Mouse (Mus musculus) kidney, postnatal 10 days (tissue): ENCODE measurements around the gene Prkag2.
A peak's percentile ranks its signal among the peaks of the same experiment; 100 is the strongest.
"Not testable (repeated sequence)": the region's sequence is repeated elsewhere in the genome, so short reads cannot be mapped to it uniquely, and the experiment has no call there.

Source experiments
- DNase-seq: peaks from one replicate; pipeline ENCODE4 v3.0.0; 2021; ENCODE audit warnings: mixed read lengths

Prkag2 gene

DNA sequence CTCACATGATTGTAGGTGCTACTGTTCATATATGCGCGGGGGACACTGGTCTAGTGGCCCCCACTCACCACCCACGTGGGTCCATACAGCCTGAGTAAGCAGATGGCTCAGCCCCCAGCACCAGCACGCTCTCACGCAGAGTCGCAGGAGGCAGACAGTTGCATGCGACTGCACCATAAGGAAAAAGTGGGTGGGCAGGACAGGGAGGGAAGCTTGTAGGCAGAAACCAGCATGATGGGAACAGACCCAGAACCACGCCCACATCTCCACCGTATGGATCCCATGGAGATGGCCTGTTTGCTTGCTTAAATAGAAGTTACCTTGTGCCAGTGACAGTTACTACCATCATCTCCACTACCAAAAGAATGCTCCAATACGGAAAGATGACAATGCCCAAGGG, 15.3 kb downstream of the Prkag2 start:
- no peak for DNase-seq

DNA sequence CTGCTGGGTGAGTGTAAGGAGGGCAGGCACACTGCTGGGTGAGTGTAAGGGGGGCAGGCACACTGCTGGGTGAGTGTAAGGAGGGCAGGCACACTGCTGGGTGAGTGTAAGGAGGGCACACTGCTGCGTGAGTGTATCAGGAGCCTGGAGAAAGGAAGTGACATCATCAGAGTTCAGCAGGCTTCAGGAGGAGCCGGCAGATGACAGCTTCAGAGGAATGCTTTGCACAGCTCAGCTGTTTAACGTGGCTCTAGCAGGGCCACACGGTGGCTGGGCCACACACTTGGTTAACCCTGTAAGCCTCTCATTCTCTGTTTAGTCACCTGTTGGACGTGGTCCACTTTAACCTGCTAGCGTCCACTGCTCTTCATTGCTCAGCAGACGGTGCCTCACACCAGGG, 16.6 kb downstream of the Prkag2 start:
- no peak for DNase-seq

DNA sequence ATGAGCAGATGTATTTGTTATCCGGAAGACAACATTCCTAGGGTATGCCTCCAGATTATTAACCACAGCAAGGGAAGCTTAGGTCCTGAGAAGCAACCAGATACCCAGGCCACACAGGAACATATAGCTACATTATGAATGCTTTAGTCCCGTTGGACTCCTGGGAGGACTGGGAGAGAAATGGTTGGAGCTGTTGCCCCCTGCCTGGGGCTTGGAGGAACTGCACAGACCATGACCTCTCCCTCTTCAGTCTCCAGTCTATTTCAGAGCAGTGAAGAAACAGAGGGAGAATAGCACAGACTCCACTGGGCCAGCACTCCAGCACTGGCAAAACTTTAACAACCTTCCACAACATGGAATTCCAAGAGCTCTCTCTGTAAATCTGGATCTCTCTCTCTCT, 17.9 kb downstream of the Prkag2 start:
- DNase-seq = peak; percentile 66

DNA sequence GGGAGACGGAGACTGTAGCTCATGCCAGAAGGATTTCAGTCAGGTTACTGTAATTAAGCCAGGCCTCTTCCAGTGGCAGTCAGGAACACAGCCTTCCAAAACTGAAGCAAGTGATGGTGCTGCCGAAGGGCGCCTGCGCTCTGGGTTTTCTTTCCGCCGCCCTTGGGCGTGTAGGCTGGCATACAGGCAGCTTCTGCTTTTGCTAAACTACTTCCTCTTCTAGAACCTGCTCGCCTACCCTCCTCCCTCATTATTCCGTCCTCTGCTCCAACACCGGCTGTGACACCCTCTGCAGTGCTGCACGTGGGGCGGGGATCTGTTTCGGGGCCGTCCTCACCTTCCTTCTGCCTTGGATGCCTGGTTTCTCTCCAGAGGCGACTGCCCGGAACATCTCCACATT, 18.9 kb downstream of the Prkag2 start:
- DNase-seq = no peak

DNA sequence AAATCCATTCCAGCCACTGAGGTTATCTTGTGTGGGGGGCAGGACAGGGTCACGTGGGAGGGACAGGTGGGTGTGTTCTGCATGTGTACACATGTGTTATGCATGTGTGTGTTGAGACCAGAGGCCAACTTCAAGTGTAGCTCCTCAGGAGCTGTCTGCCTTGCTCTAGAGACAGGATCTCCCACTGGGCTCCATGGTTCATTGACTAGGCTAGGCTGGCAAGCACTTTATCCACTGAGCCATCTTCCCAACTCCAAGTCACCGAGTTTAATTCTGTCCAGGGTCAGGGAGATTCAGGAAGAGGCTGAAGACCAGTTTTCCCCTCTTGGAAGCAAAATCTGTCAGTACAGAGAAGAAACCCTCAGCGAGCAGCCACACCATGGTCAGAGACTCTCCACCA, 19.4 kb downstream of the Prkag2 start:
- DNase-seq = no peak

DNA sequence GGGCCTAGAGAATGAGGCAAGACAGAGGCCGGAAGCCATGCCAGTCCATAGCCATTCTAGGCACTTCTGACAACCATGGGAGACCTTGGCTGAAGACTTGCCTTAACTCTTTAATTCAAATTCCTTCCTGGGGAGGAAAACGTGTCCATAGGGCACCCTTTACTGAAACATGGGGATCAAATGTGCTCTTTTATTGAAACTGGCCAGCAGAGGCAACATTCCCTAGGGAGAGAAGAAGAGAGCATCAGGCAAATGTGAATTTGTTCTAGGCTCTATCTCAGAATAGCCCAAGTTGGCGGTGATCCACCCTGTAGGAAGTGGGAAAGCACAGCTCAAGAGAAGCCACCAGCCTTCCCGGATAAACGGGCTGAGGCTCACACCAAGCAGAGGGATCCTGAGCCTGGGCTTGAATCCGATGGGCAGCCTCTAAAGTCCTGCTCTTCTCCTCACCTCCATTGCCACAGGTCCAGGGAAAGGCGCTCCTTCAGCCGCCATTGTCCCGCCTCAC, 19.9 kb downstream of the Prkag2 start:
- DNase-seq = no peak

DNA sequence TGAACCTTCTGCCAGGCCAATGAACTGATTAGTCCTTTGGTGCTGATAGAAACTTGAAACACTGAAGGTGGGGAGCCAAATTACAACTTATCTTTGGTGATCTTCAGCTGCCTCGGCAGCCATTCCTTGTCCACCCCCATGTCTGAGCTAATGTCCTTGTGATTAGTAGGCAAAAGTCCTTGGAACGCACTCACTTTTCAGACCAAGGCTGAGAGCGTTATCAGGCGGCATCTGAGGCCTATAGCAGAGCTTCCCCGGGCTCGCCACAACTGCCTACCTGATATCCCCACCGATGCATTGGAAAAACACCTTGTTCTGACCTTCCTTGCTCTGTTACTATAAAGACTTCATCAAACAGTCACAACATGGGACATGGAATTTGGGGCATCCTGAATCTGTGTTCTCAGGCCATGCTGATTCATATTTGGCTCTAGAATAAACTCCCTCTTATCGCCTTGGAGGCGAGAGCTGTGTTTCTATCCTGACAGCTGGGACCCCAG, 20.6 kb downstream of the Prkag2 start:
- DNase-seq = no peak

DNA sequence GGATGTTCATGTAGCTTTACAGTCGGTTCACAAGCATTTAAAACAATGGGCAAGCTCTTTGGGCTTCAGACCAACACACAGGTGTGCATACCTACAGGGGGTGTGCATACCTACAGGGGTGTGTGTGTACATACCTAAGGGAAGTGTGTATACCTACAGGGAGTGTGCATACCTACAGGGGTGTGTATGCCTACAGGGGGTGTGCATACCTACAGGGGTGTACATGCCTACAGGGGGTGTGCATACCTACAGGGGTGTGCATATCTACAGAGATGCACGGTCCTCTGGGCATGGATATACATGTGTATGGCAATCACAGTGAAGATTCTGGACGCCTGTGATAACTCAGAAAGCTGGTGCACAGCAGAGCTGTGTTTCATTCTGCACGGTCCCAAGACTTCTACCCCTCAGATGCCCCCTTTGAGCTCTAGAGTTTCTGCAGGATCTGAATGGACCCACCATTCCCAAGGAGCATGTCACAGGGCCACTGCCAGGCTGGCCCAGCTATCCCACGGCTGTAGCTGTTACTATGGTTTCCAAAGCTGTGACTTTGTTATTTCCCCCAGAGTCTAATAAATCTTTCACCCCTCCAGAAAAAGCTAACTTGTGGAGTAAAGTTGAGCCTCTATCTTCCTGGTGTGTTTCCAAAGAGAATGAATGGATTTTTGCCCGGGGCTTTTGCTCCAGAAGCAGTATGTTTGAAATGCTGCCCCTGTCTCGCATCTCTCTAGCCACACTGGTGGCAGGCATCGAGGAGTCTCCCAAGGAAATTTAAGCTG, 22.4 kb downstream of the Prkag2 start:
- peak; percentile 37 for DNase-seq

DNA sequence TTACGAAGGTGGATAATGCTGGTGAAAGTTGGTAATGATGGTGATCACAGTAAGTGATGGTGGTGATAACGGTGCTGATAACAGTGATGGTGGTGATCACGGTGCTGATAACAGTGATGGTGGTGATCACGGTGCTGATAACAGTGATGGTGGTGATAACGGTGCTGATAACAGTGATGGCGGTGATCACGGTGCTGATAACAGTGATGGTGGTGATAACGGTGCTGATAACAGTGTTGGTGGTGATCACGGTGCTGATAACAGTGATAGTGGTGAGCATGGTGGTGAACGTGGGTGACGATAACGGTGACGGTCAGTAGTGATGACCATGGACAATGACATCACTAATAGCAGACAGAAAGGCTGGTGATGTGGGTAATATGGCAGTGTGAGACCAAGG, 23.2 kb downstream of the Prkag2 start:
- DNase-seq = not testable (repeated sequence)

DNA sequence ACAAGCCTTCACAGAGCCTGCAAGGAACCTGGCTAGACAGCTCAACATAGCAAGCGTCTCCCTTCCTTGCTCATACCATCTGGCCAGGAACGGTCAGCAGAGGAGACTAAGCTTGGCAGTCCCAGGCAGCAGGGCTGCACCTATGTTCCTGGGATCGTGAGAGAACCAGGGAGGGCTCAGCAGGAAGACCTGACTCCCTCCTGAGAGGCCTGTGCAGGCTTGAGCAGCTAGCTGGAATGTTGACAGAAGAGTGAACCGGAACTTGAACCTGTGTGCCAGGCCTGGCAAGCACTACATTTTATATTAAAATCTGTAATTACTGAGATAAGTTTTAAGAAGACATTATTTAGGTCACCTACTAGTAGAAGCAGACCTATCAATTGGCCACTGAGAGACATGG, 24.8 kb downstream of the Prkag2 start:
- DNase-seq = peak; percentile 45

DNA sequence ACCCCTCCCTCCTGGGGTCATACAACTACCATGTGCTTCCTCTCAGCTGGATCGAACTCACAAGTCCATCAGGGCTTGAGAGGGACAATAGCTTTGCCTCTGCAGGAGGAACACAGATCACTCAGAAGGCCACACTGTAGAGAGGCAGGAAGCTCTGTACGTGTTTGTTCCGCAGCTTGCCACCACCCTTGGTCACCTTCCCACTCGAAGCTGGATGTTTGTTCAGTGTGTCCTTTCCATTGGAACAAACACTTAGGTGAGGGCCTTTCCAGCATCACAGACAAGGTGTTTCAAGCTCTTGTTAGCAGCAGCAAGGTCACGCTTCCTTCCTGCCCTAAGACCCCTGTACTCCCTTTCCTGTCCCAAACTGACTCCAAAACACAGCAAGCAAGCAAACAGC, 30.6 kb downstream of the Prkag2 start:
- no peak for DNase-seq

DNA sequence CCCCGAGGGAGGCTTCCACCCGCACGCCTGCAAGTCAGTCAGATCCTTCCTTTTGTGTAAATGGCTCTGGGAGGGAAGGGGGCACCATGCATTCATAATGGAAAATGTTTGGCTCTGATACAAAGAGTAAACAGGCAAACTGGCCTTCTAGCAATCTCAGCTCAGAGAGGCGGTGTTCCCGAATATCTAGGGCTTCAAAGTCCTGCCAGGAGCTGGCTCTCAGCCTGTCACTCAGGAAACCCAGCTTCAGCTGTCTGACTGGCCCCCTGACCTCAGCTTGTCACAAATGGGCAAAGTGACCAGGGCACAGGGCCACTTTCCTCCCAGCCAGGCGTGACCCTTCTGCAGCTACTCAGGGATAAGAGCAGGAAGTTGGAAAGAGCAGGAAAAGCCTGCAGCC, 33.3 kb downstream of the Prkag2 start:
- peak; percentile 81 for DNase-seq

DNA sequence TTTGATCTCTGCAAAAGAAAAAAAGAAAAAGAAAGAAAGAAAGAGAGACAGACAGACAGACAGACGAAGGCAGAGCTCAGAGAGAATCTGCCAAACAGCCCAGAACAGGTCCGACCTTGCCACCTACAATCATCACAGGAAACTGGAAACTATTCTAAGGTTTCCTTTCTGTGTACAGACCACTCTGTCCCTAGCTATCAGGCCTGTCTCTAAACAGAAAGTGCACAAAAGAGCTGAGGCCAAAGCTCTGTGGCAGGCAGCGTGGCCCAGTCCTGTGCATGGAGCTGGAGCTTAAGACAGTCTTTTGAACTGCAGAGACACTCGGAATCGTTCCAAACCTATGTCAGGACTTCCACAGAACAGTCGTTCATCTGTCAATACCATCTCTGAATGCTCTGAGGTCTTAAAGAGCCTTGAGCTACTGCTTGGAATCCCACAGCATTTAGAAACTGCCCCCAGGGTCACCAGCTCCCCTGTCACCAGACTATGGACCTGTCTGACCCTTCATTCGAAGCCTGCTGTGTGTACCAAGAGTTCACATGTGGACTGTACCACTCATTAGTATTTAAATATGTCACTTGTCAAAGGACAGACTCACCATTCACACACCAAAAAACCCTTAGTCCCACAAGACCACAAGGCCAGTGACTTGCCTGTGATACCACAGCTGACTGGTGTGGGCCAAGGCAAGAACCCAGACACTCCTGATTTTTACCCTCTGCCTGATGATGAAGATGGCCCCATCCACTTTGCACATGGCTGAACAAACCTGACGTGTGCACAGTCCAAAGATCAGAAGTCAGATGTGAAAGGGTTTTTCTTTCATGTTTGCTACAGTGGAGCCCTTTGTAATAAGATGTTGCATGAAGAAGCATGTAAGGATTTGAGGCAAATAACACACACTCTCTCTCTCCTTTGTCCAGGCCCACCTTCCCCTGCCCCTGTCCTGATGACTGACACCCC, 35.9 kb downstream of the Prkag2 start:
- DNase-seq = no peak

DNA sequence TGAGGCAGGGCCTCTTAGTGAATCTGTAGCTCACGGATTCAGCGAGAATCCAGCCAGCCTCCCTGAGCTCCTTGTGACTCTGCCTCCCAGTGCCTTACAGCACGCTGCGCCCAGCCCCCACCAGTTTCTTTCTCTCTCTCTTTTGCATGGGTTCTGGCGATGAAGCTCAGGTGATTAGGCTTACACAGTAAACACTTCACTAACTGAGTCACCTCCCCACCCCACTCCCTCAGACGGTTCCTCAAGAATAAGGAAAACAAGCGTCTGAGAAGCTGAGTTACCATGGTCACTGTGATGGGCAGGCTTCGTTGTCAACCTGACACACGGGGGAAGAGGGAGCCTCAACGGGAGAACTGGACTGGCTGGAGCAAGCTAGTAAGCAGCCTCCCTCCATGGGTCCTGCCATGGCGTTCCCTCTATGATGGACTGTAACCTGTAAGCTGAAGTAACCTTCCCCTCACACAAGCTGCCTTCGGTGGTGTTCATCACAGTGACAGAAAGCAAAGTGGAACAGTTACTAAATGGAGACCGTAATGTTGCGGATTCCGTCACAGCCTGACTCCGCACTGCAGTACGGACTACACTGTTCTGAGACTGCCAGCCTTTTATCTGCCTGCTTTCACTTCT, 37.8 kb downstream of the Prkag2 start:
- DNase-seq = no peak

DNA sequence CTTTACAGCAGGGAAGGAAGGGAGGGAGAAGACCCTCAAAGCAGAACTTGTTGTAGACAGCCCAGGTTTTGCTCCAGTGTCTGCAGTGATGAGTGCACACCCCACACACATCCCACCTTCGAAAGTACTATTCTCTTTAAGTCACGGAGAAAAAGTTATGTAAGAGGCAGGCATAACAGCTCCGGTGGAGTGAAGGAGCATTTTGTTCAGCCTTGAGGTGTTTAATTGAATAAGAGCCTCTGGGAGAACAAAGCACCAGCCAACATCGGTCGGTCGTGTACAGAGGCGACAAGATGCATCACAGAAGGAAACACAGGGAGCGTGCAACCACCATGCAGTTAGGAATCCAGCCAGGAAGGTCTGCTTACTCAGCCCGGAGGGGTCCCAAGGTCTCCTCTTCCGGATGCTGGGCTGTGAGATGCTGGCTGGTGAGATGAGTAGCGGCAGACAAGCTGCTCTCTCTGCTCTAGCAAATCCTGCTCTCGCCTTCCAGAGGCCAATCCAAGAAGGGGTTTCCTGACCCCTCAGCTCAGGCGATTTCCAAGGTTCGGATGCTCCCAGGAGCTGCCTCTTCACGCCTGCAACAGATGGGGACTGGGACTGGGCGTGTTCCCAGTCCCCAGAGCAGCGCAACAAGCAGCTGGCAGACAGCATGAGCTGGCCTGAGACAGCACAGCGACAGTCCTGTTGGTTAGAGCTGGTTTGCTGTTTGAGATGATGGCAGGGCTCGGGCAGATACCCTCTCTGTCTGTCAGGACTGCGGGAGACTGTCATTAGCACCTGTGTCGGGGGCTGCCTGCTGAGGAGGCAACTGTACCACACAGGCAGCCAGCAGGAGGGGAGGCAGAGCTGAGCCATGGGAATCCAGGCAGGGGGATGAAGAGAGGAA, 41.3 kb downstream of the Prkag2 start:
- DNase-seq = peak; percentile 61

DNA sequence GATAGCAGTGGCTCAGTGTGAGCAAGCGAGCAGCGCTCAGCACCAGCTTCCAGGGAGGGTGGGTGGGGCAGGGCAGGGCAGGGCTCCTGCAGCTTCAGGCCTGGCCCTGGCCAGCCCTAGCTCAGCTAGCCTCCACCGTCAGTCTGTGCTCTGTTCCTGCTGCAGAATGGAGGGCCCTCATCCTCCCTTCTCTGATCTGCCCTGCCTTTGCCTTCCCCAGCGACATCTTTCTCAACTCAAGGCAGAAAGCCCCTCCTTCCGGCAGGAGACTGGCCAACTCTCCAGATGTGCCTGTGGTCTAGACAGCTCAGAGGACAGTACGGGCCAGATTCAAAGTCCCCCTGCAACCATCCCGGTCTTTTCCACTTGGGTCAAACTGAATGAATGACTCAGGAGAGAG, 42.0 kb downstream of the Prkag2 start:
- peak; percentile 65 for DNase-seq

DNA sequence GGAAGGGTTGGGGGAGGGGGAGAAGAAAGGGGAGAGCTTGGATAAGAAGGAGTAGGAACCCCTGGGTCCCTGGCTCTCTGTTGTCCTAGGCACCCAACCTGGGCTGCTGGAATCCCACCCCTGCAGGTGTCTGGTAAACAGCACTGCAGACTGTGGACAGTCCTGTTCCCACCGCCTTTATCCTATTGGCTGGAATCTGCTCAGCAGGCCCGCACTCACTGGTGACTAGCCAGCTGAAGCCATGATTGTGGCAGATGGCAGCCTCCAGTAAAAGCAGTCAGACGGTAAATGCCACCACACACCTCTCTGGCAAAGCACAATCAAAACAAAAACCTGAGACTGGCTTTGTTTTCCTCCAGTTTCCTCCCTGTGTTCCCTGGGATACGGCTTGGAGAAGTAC, 45.2 kb downstream of the Prkag2 start:
- no peak for DNase-seq

DNA sequence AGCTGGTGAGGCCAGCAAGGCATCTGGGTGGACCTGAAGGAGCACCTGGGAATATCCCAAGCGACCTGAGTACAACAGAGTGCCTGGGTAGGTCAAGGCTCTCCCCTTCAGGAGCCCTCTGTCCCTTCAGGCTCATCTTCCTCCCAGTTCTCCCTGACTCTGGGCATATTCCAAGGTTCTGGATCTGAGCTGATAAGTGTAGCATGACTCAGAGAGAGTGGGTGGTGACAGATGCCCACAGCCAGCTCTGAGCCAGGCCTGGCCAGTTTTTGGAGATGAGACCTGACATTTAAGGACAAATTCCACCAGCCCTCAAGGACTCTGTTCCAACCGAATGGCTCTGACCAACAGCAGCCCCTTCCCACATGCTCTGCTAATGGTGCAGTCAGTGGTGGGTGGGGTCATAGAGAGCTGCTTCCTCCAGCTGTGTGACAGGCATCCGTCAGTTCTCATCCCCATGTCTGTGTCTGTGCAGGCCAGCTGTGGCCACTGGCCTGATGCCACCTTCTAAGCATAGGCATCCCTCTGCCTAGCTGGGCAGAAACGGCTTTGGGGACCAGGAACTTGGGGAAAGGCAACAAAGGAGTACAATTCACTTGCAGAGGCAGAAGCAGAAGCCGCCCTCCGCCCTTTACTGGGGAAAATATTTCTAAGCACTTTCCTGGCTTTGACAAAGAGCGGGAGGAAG, 46.3 kb downstream of the Prkag2 start:
- no peak for DNase-seq

DNA sequence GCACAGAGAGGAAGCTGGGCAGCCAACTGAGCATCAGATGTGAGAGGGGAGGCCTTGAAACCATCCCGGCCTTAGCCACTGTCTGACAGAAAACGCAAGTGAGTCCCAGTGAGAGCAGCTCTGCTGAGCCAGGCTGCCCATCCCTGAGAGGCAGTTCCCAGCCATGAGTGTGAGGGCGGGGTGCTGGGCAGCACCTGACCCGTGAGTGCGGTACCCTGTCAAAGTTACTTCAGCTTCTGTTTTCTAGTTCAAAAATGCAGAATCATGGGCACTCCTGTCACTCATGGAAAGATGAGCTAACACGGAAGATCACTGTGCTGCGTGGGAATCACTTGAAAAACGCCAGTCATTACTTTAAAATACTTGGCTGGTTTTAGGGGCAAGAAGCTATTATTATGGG, 49.6 kb downstream of the Prkag2 start:
- DNase-seq = no peak

DNA sequence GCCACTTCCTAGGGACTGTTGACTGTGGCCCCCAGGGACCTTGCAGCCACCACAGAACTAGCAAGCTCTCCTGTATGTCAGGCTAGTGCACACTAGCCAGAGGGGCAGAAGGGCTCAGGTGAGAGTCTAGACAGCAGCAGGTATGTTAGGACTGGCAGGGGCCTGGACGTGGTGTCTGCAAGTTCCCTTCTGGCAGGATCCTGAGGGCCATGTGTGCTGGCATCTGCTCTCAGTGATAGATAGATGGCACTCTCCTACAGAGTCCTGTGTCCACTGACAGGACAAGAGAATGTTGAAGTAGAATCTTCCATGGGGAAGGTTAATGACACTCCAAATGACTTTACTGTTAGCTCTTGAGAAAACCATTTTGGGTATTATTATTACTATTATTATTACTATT, 52.8 kb downstream of the Prkag2 start:
- no peak for DNase-seq

DNA sequence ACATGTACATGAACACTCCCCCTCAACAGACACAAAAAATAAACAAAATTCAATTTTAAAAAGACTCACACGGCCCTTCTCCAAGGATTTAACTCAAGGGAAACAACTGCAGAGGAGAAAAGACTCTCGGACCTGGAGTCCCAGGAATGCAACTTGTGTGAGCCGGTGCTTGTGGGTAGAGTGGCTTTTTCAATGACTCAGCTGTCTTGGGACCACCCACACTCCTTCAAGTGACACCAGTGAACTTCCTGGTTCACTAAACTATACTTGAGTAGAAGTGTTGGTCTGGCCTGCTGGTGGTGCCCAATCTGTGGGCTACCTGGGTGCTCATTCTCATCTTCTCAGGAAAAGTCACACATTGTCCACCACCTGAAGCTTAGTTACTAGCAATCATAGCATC, 53.7 kb downstream of the Prkag2 start:
- DNase-seq = no peak

DNA sequence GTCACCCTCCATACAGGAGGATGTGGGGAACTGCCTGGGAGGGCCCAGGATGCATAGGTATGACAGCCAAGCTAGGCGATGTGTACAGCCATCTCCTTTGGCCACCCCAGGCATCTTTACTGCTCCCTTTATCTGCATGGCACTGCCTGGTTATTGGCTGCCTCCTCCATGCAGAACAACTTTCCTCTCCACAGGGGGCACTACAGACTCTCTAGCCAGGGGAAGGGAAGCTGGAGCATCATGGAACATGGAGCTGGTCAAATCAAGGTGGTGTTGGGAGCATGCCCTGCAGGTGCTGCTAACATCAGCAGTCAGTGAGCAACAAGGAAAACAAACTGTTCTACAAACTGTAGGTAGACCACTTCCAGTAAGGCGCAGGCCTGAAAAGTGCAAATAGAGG, 56.4 kb downstream of the Prkag2 start:
- DNase-seq = no peak
